Mouse (Mus musculus) spleen, postnatal 14 days (tissue): ENCODE data around the gene Mtrr.

ENCODE experiments used
- DNase-seq, 2 experiments: peaks; one replicate each; pipeline ENCODE4 v3.0.0; 2021 to 2022; ENCODE audit warnings: low spot score in 2 of 2

Gene Mtrr

DNA sequence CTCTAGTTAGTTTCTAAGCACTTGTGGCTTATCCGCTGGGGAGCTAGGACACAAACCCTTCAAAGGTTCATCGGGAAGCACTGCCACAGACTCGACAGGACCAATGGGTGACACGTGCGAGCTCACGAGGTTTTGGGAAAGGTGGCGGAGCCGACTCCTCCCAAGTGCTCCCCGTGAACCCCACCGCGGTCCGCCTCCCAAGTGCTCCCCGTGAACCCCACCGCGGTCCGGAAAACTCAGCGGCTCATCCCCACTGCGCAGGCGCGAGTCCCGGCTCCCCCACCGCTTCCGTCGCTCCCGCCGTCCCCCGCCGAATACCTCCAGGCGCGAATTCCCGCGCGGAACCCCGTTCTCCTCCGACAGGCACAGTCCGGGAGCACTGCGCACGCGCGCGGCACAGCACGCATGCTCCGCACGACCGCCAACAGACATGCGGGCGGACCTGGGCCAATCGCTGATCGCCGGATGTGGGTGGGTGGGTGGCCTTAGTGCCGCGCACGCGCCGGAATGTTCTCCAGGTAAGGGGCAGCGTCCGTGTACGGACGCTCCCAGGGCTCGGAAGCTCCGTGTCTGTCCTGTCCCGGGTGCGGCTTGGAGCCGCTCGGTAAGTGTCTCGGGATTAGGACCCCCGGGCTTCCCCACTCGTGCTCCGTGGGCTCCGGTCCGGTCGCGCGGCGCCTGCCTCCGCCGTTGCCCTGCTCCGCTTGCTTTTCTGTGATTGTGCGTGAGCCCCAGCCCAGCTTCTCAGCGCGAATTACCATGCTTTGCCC is at the start of gene Mtrr, which contains the start of gene Fastkd3:
Gene Mtrr (minus strand): TSS at position 403 of the 770 bp plus-strand sequence.
Gene Fastkd3 (plus strand): TSS at position 488 of the 770 bp plus-strand sequence.
- peak; percentile 81 to 84 for DNase-seq

- DNase-seq, result no peak
These were observed 45.1 kb upstream of the Mtrr start for GRCm38 (mm10) chr13:68627041-68627440.

GRCm38 (mm10) chr13:68622792-68623191 is 40.8 kb upstream of the Mtrr start:
- no peak for DNase-seq

DNA sequence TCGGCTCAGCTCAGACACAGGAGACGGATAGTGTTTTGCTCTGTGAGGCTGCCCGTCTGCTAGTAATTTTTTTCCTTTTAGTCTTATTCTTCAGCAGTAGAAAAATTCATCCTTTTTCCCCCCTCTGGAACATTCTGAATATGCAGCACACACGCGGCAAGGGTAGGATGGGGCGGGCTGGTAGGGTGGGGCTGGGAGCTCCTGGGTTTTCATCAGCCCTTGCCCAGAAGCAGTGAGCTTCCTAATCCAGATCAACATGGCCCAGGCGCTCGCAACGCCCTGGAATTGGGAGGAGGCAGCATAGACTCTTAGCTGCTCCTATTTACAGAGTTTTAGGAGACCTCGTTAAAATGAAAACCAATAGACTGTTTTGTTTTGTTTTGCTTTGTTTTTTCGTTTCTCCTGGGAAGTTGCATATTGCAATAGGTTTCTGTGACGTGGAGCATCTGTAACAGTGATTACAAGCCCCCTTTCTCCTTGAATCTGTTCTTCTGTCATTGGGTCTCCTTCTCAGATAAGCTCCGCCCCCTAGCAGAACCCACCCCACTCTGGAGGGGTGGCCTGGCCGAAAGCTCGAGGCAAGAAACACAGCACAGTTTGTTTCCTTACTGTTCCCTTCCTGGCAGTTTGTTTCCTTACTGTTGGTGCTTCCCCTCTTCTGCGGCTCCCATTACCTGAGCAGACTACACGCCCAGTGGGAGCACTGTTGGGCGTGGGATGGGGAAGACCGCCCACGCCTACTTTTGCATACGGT is 25.9 kb upstream of the Mtrr start:
- DNase-seq, result no peak

DNA sequence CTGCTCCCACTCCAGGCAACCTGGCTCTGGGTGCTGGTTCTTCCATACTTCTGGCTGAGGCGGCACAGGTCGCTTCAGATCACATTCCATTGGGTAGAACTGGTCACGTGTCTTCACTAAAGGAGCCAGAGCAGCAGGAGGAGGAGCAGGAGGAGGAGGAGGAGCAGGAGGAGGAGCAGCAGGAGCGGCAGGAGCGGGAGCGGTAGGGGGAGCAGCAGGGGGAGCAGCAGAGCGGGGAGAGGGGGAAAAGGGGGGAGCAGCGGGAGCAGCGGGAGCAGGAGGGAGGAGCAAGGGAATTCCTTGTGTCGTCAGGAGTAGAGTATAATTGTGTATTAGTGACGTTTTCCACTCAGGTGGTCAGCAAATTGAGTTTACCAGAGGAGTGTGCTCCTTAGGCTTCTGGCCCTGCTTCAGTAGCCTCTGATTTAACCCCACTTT is 23.8 kb upstream of the Mtrr start:
- no peak for DNase-seq

DNA sequence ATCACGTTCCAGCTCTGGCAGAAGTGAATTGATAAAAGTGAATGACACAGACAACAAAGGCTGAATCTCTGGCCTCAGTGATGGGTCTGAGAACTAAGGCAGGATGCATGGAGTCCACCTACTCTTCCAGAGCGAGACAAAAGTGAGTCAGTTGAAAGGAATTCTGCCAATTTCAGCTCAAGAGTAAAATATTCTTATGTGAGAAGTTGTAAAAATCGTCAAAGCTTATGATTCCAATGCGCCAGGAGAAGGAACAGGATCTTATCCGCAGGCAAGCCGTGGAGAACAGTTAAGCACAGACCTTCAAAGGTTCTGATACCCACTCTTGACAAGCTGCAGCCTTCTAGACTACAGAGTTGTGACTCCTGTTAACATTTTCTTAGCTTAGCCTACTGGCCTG is 21.1 kb upstream of the Mtrr start:
- DNase-seq, result no peak

- no peak for DNase-seq
These were observed 19.2 kb upstream of the Mtrr start for GRCm38 (mm10) chr13:68601184-68601583.

DNA sequence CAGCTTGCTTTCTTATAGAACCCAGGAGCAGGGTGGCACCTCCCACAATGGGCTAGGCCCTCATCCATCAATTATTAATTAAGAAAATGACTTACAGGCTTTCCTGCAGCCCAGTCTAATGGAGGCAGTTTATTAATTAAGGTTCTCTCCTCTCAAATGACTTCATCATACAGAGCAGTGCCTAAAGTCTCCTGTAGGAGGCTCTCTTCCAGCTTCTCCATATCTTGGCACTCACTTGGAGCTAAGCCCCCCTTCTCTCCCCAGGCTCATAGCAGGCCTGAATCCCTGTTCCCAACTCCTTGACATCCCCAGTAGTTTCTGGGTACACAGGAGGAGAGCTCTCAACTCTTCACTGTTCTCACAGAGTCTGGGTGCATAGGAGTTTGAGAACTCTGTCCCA is 17.0 kb upstream of the Mtrr start:
- no peak for DNase-seq

GRCm38 (mm10) chr13:68597667-68598066 is 15.7 kb upstream of the Mtrr start:
- DNase-seq, result no peak

DNA sequence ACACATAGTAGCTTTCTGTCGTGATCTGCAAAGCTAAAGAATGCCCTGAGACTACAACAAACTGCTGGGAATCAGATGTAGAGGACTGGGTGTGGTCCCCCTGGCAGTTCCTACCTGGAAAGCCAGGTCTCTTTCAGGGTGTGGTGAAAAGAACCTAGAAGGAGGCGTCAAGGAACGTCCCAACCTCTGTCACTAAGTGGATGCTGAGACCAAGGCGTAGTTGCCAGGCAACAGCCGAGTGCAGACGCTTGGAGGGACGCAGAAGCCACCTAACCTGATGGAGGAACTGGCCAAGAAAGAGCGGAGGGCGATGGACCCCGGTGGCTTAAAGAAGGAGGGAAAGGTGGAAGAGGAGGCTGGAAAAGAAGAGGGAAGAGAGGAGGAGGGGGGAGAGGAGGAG is 15.2 kb upstream of the Mtrr start, which contains the start of gene 1700001L19Rik:
Gene 1700001L19Rik (plus strand): TSS at position 223 of the 400 bp plus-strand sequence.
- DNase-seq, result no peak

GRCm38 (mm10) chr13:68593797-68594196 is 11.8 kb upstream of the Mtrr start:
- no peak for DNase-seq

DNA sequence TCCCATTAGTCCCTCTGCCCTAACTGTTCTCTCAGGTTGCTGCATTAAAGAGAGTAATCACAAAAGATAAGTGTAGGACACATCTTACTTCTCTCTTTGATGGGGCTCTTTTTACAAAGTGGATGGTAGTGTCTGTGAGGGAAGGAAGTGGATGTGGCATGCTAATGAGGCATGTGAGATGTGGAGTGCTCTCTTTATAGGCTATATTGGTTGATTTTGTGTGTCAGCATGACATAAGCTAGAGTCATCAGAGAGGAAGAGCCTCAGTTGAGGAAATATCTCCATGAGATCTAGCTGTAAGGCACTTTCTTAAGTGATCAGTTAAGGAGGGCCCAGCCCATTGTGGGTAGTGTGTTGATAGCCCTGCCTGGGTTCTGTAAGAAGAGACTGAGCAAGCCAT is 6.4 kb upstream of the Mtrr start:
- DNase-seq, result no peak

- DNase-seq, result no peak
These were observed 3.5 kb upstream of the Mtrr start for GRCm38 (mm10) chr13:68585441-68585840.

DNA sequence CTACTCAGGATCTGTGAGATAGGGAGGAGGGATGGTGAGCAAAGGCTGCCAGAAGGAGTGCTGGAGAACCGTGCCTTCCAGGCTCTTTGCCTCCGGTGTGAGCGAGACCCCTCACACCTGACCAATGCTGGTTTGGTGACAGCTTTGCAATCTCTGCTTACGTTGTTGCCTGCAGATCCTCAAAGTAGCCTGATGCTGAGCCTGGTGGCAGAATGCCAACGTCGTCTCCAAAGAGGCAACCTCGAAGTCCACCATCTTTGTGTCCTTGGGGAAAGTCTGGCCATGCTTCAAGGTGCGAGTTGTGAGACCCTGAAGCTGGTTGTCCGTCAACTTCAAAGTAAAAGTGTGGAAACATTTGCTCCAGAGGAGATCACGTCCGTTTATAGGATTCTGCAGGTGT is 2.0 kb upstream of the Mtrr start:
- no peak for DNase-seq

DNA sequence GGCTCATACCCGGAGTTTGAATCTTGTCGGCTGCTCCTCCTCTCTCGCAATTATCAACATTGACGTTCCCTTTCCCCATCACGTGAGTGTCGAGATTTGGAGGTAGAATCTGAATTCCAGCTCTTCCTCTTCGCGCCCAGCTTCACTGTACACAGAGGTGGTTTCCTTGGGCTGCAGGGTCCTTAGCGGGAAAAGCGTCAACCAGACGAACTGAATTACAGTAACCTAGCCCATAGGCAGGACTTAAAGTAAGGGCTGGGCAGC is 500 bp upstream of the Mtrr start:
- DNase-seq, result no peak

DNA sequence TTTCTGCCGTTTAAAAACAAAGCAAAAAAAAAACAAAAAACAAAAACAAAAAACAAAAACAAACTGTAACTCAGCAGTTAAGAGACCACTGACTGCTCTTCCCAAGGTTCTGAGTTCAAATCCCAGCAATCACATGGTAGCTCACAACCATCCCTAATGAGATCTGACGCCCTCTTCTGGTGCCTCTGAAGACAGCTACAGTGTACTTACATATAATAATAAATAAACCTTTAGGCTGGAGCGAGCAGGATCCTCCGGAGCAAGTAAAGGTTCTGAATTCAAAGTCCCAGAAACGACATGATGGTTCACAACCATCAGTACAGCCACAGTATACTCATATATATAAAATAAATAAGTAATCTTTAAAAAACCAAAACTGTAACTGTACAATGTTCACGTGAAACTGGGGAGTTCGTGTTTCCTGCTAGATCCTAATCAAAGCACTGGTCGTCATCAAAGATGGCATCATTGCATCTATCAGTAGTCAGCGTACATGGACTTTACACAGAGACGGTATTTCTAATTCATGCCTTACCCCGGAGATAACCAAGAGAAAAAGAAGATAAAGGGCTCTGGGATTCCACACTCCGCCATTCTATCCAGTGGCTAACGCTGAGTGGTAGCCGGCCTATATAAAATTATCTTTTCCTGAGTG is 736 bp downstream of the Mtrr start:
- no peak for DNase-seq

DNA sequence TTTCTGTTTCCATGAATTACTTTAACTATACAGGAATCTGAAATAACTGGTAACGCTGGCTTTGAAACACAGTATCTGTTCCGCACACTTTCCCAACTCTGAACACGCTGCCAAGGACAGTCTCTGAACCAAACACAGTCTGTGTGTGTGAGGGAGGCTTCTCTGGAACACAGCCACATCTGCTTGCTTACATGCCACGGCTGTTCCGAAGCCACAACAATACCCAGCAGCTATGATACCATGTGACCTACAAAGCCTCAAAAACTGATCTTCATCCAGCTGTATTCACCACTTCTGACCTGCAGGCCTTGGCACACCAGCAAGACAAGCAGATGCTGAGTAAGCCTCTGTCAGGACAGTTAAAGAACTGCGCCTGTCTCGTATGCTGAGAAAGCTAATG is 4.0 kb downstream of the Mtrr start:
- DNase-seq, result no peak

- DNase-seq, result no peak
These were observed 7.6 kb downstream of the Mtrr start for GRCm38 (mm10) chr13:68574398-68574797.

DNA sequence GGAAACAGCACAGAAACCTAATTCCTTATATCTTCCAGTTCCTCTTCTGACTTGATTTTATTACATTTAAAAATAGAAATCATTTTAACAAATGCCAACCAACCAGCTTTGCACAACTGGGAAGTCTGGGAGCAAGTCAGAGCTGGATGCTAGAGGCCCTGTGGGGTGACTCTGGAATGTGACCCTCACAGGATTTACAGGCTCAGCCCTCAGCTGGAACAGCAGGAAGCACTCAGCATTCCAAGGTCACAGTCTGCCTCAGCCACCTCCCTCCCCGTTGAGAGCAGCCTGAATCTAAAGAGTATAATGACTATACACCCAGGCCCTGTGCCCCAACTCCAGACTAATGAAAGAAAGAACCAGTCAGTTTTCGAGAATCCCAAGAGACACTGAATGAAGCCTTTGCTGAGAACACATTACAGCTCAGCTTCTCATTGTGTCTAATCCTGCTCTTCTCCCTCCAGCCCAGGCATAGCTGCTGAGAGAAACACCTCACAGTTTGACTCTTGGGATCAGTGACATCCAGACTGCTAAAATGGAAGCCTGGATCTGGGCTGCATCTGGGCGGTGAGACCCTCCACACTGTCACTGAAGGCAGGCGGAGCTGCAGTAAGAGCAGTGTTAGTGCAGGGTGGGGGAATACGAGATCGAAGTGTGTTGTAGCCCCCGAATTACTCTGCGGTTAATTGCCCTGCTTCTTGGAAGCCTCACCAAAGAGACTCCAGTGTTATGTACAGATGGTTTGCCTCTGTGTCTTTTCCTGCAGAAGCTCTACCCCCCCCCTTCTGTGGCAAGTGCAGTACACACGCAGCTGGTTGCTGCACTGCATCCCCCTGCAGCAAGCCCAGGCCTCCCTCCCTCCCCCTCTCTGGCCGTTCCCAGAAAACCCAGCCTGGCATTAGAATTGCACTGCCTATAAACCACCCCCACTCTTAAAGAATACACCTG is 8.7 kb downstream of the Mtrr start:
- no peak for DNase-seq

DNA sequence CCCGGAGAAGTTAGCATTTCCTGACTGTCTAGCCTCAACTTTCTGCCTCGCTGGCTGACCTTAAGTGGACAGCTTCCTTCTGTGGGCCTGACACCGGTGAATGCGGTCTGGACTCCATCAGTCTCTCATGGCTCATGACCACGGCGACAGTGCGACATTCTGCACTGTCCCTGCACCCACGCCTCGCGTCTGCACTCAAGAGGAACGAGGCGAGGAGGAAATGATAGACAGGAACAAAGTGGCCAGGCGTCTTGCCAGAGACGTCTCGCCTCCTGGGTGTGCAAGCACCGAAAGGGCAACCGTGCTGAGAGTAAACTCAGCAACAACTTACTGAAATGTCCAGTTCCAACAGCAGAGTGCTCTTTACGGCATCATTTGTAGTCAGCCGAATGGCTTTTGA is 9.7 kb downstream of the Mtrr start:
- DNase-seq, result no peak

GRCm38 (mm10) chr13:68569589-68570336 is 12.2 kb downstream of the Mtrr start:
- peak in 1 of 2 experiments; percentile 13 for DNase-seq
